Mouse (Mus musculus) granulocyte monocyte progenitor cell, adult 5-6 weeks (primary cell): Measurements from ENCODE around the gene Ambra1. TPM values are rescaled to one million over a fixed set of nuclear protein-coding genes. Genes with fewer than 3 reads are reported as not detected.

Source experiments
- ATAC-seq: replicated peaks from 2 replicates; pipeline ENCODE4 v1.8.0; 2016; ENCODE audit warnings: mild to moderate bottlenecking, moderate TSS enrichment, inconsistent platforms; ENCODE audit not compliant: poor library complexity, severe bottlenecking
- total RNA-seq, 2 experiments: library from RNA; stranded (forward) in 1 of 2; stranded (reverse) in 1 of 2; fragments of 200-712, 200-1000 nt in 1 of 2; fragments of >200 nt in 1 of 2; fragmentation: Nextera tagmentation in 1 of 2; gene quantifications; 2 replicates each; pipeline ENCODE4 v1.2.3; 2014 to 2017

The Ambra1 gene
- total RNA-seq, 2 experiments from 2014 or later: 24.6 to 27.0 TPM

- no peak for ATAC-seq
These were observed 202.3 kb downstream of the Ambra1 start, which contains the start of gene Mdk for GRCm38 (mm10) chr2:91932160-91932711. Gene Mdk, minus strand, starts transcription at chr2:91932297.

- no peak for ATAC-seq
These were observed 202.9 kb downstream of the Ambra1 start for GRCm38 (mm10) chr2:91932737-91933350.

GRCm38 (mm10) chr2:91933471-91933870 is 203.5 kb downstream of the Ambra1 start:
- no peak for ATAC-seq

GRCm38 (mm10) chr2:91934016-91934415 is 204.1 kb downstream of the Ambra1 start:
- peak; percentile 50 for ATAC-seq

- ATAC-seq: no peak
These were observed 205.0 kb downstream of the Ambra1 start for GRCm38 (mm10) chr2:91934826-91935525.

- ATAC-seq: no peak
These were observed 206.2 kb downstream of the Ambra1 start for GRCm38 (mm10) chr2:91936154-91936553.

- no peak for ATAC-seq
These were observed 209.5 kb downstream of the Ambra1 start for GRCm38 (mm10) chr2:91939303-91939935.

GRCm38 (mm10) chr2:91942356-91942755 is 212.4 kb downstream of the Ambra1 start:
- peak; percentile 44 for ATAC-seq

GRCm38 (mm10) chr2:91944170-91944950 is 214.4 kb downstream of the Ambra1 start:
- peak; percentile 65 for ATAC-seq

GRCm38 (mm10) chr2:91945483-91945882 is 215.5 kb downstream of the Ambra1 start, which contains the start of gene Gm9821:
Gene Gm9821, plus strand, starts transcription at chr2:91945703.
- ATAC-seq: no peak

- no peak for ATAC-seq
These were observed 216.9 kb downstream of the Ambra1 start for GRCm38 (mm10) chr2:91946836-91947235.

GRCm38 (mm10) chr2:91947397-91948150 is 217.6 kb downstream of the Ambra1 start:
- peak; percentile 45 for ATAC-seq

- peak; percentile 11 for ATAC-seq
These were observed 218.2 kb downstream of the Ambra1 start for GRCm38 (mm10) chr2:91948151-91948509.

GRCm38 (mm10) chr2:91948792-91949241 is 218.9 kb downstream of the Ambra1 start:
- no peak for ATAC-seq

- ATAC-seq: peak; percentile 43
These were observed 219.7 kb downstream of the Ambra1 start for GRCm38 (mm10) chr2:91949411-91950274.

GRCm38 (mm10) chr2:91950275-91951085 is 220.5 kb downstream of the Ambra1 start:
- peak; percentile 65 for ATAC-seq

- no peak for ATAC-seq
These were observed 223.9 kb downstream of the Ambra1 start for GRCm38 (mm10) chr2:91953825-91954224.

- ATAC-seq: no peak
These were observed 225.2 kb downstream of the Ambra1 start for GRCm38 (mm10) chr2:91955121-91955591.
